Mouse (Mus musculus): ENCODE results near the gene Tbx5.

DNA sequence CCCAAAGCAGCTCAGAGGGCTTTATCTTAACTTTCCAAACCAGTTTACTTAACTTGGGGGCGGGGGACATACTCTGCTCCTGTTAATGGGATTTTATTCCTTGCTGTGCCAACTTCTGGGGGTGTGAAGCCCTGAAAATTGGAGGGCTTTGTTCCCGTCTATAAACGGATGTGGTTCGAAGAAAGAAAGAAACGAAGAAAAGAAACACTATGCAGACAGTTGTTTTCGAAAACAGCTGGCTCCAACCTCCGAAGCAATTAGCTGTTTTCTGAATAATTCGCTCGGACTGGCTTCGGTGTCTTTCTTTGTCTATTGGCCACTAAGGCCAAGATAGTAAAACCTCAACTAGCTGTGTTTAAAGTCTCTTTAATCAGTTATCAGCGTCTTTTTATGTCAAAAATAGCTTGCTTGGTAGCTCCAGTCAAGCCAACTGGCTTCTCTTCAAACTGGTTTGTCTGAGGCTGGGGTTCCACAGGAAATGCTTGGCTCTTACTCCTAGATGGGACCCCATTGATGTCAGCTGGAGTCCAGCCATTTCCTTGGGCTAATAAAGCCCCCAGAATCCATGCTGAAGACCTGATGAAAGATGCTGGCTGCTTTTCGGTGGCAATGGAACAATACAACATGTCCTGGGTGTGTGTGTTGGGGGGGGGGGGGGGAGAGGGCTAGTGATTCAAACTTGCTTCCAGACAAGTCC, 21.3 kb upstream of the Tbx5 start:
- no peak for TF ChIP-seq CTCF (conservative IDR thresholded peaks at IDR 0.05; ENCODE audit: insufficient read depth, insufficient read length, low read depth, low read length)
- no peak for TF ChIP-seq POLR2A (IDR thresholded peaks at IDR 0.05; ENCODE audit: low read depth, low read length)

Measured in kidney, adult 2 months (tissue).